Mouse (Mus musculus): ENCODE data around the gene Btbd35f7.
"Not testable (repeated sequence)": the region's sequence is repeated elsewhere in the genome, so short reads cannot be mapped to it uniquely, and the experiment has no call there.

Gene Btbd35f7

DNA sequence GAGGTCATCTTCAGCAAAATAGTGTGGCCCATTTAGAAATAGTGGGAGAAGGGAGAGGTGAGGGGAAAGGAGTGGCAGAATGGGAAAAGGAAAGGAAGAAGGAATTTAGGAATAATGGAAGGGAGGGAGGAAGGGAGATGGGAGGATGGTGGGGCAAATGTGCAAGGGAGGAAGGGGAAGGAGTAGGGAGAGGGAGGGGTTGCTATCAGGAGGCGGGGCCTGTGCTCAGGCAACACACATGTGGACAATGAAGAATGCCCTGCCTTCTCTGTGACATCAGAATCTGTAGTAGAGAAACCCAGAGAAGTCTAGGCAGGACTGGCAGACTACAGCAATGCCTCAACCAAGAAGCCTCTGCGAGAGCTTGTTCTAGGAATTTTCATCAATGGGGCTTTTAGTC, at the start of gene Btbd35f7:
Btbd35f7 (plus strand) TSS at position 301 of the 400 bp plus-strand sequence.
- not testable (repeated sequence) for DNase-seq (ENCODE audit: low spot score in 2 of 2)

Data from urinary bladder, postnatal 36 days (tissue).